Mouse (Mus musculus) liver, postnatal 0 days (tissue): ENCODE data around the gene Renbp.
A peak's percentile ranks its signal among the peaks of the same experiment; 100 is the strongest.

Experiments
- CTCF ChIP-seq: sonication (generic); IDR thresholded peaks from 2 replicates; pipeline ENCODE4 v1.5.1; 2016; ENCODE audit warnings: antibody characterized with exemption, low read depth
- EP300 ChIP-seq: IDR thresholded peaks from 2 replicates; pipeline ENCODE4 v1.6.1; 2016; ENCODE audit warnings: antibody characterized with exemption, low read depth, mild to moderate bottlenecking

- no peak for TF ChIP-seq CTCF
- peak; percentile 86 for TF ChIP-seq EP300
Observed at GRCm38 (mm10) chrX:73969729-73970128, 39.1 kb upstream of the Renbp start.
